Mouse (Mus musculus) limb, embryonic 14.5 days (tissue): ENCODE data around the gene Fgfrl1. TPM values are rescaled to one million over a fixed set of nuclear protein-coding genes. Genes with fewer than 3 reads are reported as not detected.

Experiments
- polyA plus RNA-seq, 2 experiments: library from polyadenylated mRNA; depleted of rRNA in 1 of 2; stranded (reverse) in 1 of 2; unstranded in 1 of 2; fragments of >200 nt; fragmentation: Nextera tagmentation in 1 of 2; extraction: Ambion mirVana in 1 of 2; gene quantifications; 2 replicates each; pipeline versions ENCODE4 v1.2.1 to v1.2.3; 2012 to 2014

Gene Fgfrl1
- polyA plus RNA-seq, 2 experiments = 46.5 to 119 TPM

Other genes starting within 250 kb of the Fgfrl1 start
- 2.5 and 2.7 TPM in 2 replicates for gene Mfsd7a, start 243.5 kb upstream of the Fgfrl1 start, polyA plus RNA-seq (2012; rRNA removed)
- 0.14 TPM in 1 of 2 replicates, not detected in the other for gene Mfsd7a, start 243.5 kb upstream of the Fgfrl1 start, polyA plus RNA-seq (2014; fragmentation: Nextera tagmentation; extraction: Ambion mirVana)
- 24.3 and 26.7 TPM in 2 replicates for gene Pcgf3, start 231.2 kb upstream of the Fgfrl1 start, polyA plus RNA-seq (2012; rRNA removed)
- 21.8 and 24.4 TPM in 2 replicates for gene Pcgf3, start 231.2 kb upstream of the Fgfrl1 start, polyA plus RNA-seq (2014; fragmentation: Nextera tagmentation; extraction: Ambion mirVana)
- 0.18 and 0.21 TPM in 2 replicates for gene Cplx1, start 142.4 kb upstream of the Fgfrl1 start, polyA plus RNA-seq (2012; rRNA removed)
- 0.41 and 0.67 TPM in 2 replicates for gene Cplx1, start 142.4 kb upstream of the Fgfrl1 start, polyA plus RNA-seq (2014; fragmentation: Nextera tagmentation; extraction: Ambion mirVana)
- gene Gak, start 62.6 kb upstream of the Fgfrl1 start, polyA plus RNA-seq (2012; rRNA removed) = 55.6 and 63.6 TPM in 2 replicates
- gene Gak, start 62.6 kb upstream of the Fgfrl1 start, polyA plus RNA-seq (2014; fragmentation: Nextera tagmentation; extraction: Ambion mirVana) = 45.2 and 46.0 TPM in 2 replicates
- gene Tmem175, start 62.6 kb upstream of the Fgfrl1 start, polyA plus RNA-seq (2012; rRNA removed) = 41.8 and 63.3 TPM in 2 replicates
- 32.8 and 35.5 TPM in 2 replicates for gene Tmem175, start 62.6 kb upstream of the Fgfrl1 start, polyA plus RNA-seq (2014; fragmentation: Nextera tagmentation; extraction: Ambion mirVana)
- 21.4 and 26.8 TPM in 2 replicates for gene Idua, start 32.1 kb upstream of the Fgfrl1 start, polyA plus RNA-seq (2012; rRNA removed)
- 15.6 and 17.1 TPM in 2 replicates for gene Idua, start 32.1 kb upstream of the Fgfrl1 start, polyA plus RNA-seq (2014; fragmentation: Nextera tagmentation; extraction: Ambion mirVana)
- 35.3 and 40.5 TPM in 2 replicates for gene Dgkq, start 22.7 kb upstream of the Fgfrl1 start, polyA plus RNA-seq (2012; rRNA removed)
- gene Dgkq, start 22.7 kb upstream of the Fgfrl1 start, polyA plus RNA-seq (2014; fragmentation: Nextera tagmentation; extraction: Ambion mirVana) = 12.5 and 13.3 TPM in 2 replicates
- gene Slc26a1, start 16.8 kb upstream of the Fgfrl1 start, polyA plus RNA-seq (2012; rRNA removed) = 1.3 and 2.6 TPM in 2 replicates
- gene Slc26a1, start 16.8 kb upstream of the Fgfrl1 start, polyA plus RNA-seq (2014; fragmentation: Nextera tagmentation; extraction: Ambion mirVana) = 1.1 and 1.4 TPM in 2 replicates
- gene Rnf212, start 82.6 kb downstream of the Fgfrl1 start, polyA plus RNA-seq (2012; rRNA removed) = 0.08 TPM in 1 of 2 replicates, not detected in the other
- gene Rnf212, start 82.6 kb downstream of the Fgfrl1 start, polyA plus RNA-seq (2014; fragmentation: Nextera tagmentation; extraction: Ambion mirVana) = not detected in 2 replicates
- not detected in 2 replicates for gene Tmed11, start 103.0 kb downstream of the Fgfrl1 start, polyA plus RNA-seq (2012; rRNA removed)
- gene Tmed11, start 103.0 kb downstream of the Fgfrl1 start, polyA plus RNA-seq (2014; fragmentation: Nextera tagmentation; extraction: Ambion mirVana) = not detected in 2 replicates
- gene Vmn2r8, start 116.5 kb downstream of the Fgfrl1 start, polyA plus RNA-seq (2012; rRNA removed) = not detected in 2 replicates
- not detected in 2 replicates for gene Vmn2r8, start 116.5 kb downstream of the Fgfrl1 start, polyA plus RNA-seq (2014; fragmentation: Nextera tagmentation; extraction: Ambion mirVana)
- gene Vmn2r9, start 160.2 kb downstream of the Fgfrl1 start, polyA plus RNA-seq (2012; rRNA removed) = not detected in 2 replicates
- not detected in 2 replicates for gene Vmn2r9, start 160.2 kb downstream of the Fgfrl1 start, polyA plus RNA-seq (2014; fragmentation: Nextera tagmentation; extraction: Ambion mirVana)